Mouse (Mus musculus): ENCODE results near the gene Stard13.

Gene Stard13

DNA sequence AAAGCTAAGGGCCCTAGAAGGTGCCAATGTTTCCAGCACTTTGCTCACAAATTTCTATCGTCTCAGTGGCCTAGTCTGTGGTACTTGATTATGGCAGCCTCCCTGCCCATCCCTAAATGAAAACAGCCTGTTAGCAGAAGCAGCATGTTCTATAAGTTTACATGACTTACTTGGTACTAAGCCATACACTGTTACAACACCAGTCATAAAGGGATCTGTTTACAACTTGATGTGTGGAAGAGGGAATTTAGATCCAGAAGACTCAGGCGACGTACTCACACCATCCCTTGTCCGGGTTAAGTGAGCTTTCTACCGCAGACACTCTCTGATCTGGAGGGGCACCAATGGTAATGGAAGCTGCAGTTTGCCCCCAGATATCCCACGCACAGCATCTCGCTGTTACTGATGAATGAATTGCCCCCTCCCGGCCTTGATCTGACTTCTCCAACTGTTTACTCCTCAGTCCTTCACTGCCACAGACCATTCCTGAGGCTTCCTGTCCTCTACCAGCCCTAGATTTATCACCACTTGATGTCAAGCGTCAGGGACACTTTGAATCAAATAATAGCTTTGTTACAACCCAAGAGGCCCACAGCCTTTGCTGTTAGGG is 53.4 kb downstream of the Stard13 start:
- no peak for DNase-seq (ENCODE audit: low read depth, low spot score)

DNA sequence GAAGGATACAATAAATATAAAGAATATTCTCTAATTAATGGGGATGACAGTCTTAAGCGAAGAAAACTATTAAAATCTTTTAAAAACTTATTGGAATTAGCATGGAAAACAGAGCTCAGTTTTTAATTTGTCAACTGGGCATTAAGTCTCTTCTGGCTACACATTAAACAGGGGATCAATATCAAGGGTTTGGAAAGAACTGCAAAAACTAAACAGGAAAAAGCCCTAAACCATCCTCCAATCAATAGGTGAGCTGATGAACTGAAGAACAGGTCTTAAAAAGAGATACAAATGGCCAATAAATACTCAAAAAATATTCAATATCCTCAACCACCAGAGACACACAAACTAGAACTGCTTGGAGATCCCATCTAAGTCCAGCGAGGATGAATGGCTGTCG is 56.5 kb downstream of the Stard13 start:
- no peak for DNase-seq (ENCODE audit: low read depth, low spot score)

DNA sequence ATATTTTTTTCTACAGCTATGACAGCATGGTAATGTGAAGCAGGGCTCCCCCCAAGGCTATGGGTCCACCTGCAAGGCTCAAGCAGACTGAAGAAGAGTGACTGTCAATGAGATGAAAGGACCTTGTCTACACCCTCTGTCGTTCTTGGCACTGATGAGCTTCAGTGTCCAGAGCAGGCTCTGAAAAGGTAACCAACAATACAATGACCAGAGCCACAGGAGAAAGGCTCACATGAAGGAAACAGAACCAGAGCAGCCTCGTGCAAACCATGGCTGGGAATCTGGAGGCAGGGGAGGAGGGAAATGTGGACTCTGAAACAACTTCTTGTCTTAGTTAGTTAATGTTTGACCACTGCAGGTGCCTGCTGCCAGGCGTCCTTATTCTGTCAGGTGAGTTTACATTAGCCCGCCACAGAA is 57.7 kb downstream of the Stard13 start:
- no peak for DNase-seq (ENCODE audit: low read depth, low spot score)

DNA sequence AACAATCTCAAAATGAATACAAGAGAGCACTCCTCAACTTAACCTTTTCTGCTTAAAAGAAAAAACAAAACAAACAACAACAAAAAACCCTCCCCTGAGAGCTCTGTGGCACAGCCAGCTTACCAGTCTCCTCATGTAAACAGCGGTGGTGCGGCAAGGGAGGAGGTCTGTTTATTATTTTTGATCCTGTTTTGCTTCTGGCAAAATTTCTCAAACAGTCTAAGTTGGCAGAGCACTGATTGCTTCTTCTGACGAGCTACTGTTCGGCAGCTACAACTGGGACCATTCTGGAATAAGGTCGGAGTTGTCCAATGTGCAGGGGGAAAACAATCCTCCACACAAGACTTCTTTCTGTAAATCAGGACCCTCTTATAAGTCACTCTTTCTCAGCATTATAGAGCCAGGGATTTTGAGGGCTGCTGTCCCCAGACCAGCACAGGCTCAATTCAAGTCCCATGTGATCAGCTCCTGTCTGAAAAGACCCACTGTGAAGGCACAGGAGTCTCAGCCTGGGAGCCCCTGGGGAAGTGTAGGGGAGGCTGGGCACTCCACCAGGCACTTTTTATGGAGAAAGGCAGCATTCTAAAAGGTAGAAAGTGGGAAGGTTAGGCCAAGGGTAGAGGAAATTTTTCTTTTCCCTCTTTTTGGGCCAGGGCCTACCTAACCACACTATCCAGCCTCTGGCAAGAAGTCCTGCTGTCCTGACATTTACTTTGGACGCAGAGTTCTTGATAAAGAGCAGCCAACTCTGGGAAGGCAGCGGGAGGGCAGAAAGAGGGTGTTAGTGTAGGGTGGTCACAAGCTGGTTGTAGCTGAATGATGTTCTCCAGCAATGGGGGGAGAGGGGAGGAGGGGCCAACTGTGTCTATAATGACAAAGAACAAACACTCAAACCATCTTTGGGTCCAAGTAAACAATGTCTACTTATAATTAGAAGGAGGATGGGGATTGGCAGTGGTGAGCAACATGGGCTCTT is 58.9 kb downstream of the Stard13 start:
- DNase-seq (ENCODE audit: low read depth, low spot score), result no peak

DNA sequence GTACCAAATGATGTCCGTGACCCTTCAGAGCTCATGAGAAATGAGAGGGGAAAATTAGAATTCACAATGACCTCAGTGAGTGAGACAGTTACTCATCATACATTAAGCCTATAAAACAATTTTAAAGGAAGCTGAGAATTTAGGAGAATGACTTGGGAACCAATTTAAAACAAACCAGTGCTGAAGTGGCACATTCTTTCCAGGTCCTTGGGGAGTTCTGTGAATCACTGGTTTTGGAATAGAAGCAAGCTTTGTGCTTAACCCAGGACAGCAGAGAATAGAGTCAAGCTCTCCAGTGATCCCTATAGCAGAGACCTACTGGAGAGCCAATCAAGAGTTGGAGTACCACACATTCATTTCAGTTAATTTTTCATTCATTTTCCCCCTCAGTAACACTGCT is 59.9 kb downstream of the Stard13 start:
- no peak for DNase-seq (ENCODE audit: low read depth, low spot score)

DNA sequence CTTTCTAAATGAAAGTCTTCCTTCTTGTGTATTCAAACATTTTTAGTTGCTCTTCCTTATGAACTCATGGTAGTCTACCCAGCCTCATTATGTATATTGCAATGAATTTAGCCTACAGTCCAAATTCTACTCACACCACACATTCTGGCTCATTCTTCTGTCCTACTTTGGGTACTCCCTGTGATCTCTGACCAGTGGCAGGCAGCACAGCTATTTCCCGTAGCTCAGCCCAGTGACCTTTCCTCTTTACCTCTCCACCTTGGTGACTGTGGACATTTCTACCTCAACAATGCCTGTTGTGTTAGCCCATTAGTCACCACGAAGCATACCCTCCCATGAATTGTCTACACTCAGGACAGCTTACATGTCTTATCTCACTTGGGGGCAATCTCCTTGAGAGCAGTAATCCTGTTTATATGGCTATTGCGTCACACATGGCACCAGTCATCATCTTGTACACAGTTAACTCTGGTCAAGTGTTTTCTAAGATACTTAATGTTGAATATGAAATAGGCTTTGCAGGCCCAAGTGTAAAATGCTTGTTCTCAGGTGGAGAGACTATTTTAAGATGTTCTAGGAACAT is 63.4 kb downstream of the Stard13 start:
- DNase-seq (ENCODE audit: low read depth, low spot score), result no peak

DNA sequence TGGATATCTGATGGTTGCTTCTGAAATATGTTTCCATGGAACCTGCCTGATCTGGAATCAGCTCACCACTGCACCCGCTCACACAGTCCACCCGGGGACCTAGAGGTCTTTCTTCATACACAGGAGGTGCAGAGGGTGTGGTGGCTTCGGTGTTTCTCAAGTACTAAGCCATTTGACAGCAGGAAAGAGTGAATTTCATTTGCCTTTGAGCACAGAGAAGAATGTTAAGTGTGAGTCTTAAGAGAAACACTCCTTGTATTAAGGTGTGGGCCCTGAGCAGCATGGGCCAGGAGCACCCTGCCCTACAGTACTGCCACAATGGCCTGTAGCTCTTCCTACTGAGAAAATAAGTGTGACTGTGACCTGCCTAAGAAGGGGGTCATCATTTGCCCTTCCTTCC is 65.4 kb downstream of the Stard13 start:
- DNase-seq (ENCODE audit: low read depth, low spot score), result no peak

DNA sequence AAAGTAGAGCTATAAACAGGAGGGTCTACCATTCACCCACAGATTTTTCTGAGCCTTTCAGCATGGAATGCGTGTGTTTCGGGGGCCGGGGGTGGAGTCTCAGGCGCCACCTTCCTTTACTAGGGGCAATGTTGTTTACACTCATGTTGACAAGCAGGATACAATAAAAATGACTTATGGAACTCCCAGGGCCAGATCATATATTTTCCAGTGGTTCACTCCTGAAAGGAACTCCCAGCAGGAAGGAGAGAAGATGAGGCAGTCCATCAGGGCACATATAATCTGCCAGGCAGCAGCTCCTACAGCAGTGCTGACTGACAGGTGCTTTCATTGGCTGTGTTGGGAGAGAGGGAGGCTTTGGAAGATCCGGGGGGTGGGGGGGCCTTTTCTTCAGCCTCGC is 66.0 kb downstream of the Stard13 start:
- no peak for DNase-seq (ENCODE audit: low read depth, low spot score)

DNA sequence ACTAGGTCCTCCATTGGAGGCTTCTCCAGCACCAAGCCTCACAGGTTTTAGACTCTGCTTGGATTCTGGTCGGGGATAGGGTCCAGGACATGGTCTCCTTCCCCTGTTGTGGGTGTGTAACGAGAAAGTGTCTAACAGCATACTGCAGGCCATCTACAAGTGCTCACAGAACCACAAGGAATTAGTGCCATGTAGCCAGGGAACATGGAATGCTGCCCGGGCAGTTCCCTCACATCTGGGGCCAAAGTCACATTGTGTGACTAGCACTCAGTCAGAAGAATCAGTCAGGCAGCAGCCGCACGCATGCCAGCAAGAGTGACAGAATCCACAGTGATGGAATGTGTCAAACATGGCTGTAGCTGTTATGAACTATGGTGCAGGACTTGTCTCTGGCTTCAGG is 67.4 kb downstream of the Stard13 start:
- no peak for DNase-seq (ENCODE audit: low read depth, low spot score)

DNA sequence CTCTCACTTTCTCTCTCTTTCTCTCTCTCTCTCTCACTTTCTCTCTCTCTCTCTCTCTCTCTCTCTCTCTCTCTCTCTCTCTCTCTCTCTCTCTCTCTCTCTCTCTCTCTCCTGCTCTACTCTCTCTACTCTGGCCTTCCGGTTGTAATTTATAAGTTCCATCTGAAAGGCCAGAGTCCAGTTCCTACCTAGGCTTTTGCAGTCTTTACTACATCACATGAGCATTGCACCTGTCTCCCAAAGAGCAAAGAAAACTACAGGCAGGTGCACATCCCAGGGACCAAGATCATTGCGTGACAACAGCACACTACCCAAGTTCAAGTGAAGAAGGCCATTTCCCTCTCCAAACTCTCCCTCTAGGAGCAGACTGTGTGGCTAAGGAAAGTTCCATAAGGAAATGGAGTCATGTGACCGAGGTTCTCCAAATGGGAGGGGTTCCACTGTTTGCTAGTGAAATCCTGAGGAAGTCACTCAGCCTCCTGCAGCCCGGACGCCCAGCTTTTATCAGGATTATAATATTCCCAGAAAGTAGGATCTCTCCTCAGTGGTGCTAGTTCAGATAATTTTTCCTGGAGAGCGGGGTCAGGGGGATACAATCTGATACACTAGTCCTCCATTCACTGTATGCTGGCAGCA is 68.1 kb downstream of the Stard13 start:
- no peak for DNase-seq (ENCODE audit: low read depth, low spot score)

DNA sequence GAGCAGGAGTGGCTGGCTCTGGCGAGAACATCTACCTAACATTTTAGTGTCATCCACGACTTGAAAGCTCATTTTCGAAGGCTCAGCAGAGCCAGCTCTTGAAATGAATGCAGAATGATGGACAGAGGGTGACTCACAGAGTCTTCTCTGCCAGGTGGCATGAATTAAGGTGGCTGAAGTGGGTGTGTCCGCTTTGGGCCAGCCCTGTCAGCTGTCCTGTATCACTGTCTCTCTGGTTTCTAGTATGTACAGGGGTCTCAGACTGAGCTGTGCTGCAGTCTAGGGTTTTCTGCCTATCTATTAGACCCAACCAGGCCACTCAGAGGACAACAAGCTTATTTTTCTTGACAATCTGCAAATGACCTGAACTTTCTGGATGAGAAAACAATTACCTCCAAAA is 68.8 kb downstream of the Stard13 start:
- no peak for DNase-seq (ENCODE audit: low read depth, low spot score)

DNA sequence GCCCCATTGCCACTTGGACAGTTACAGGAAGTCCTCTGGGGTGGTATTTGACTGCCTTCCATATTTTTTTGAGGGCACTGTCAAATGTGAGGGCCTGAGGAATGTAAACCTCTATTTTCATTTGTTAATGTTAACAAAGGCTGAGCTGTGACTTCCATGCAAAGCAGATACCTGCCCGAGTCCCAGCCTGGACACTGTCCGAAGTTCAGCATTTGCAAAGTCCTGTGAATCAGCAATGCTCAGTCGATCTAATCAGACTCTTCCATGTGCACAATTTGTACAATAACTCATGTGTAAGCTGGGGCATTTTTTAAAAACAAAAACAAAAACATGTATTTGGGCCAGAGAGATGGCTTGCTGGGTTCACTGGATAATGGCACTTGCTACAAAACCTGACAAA is 71.0 kb downstream of the Stard13 start:
- no peak for DNase-seq (ENCODE audit: low read depth, low spot score)

DNA sequence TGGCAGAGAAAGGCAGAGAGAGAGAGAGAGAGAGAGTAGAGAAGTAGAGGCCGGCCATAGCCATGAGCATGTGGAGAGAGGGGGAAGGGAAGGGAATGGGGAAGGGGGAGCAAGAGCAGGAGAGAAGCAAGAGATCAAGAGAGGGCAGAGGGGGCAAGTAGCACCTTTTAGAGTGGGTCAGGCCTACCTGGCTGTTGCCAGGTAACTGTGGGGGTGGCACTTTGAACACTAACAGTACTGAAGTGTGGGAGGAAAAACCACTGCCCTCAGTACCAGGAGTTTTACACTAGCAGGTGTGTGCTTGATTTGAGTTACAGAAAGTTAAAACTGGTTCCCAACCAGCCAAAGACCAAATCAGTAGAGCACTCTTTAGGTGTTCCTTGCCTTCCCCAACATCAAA is 78.4 kb downstream of the Stard13 start:
- DNase-seq (ENCODE audit: low read depth, low spot score), result no peak

DNA sequence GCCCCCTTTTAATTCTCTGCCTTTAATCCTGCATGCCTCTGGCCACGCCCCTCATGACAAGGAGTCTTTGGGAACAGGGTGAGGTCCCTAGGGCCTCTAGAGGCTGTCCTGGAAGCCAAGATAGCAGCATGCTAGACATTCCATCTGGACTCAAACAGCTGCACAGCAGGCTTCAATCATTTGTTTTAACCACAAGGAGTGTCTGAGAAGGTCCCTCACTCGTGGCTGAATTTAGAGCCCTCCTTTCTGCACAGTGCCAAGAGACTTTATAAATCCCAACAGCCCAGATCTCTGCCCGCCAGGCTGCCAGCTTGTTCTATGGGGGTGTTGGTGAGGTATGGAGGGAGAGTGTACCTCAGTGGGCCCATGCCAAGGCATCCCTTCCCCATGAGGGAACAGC is 78.9 kb downstream of the Stard13 start:
- no peak for DNase-seq (ENCODE audit: low read depth, low spot score)

DNA sequence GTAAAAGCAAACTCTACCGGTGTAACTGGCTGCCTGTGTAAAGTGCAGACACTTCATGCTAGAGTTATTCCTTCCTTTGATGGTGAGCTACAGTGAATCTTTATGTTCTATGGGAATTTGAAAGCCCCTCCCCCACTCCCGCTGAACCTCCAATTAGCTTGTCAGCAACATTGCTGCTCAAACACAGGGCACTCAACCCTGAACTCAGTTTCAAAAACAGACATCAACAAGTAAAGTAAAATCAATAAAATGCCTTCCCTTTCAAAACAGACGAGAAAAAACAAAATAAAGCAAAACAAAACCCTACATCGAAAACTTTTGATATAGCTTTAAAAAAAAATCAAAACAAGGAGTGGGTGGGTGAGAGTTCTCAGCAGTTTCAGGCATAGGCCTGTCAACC is 79.6 kb downstream of the Stard13 start:
- DNase-seq (ENCODE audit: low read depth, low spot score), result no peak

DNA sequence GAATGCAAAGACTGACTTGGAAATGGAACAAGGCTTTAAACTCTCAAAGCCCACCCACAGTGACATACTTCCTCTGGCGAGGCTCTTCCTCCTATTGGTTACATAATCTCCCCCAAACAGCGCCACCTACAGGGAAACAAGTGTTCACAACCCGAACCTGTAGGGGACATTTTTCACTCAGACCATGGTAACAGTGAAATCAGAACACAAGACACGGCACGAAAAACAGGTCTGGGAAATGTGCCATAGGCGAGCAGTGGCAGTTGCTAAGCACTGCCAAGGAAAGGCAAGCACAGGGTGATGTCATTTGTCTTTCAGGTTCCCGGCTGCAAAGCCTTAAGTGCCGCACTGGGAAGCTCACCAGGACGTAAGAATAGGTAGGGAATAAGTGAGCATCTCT is 82.1 kb downstream of the Stard13 start:
- no peak for DNase-seq (ENCODE audit: low read depth, low spot score)

DNA sequence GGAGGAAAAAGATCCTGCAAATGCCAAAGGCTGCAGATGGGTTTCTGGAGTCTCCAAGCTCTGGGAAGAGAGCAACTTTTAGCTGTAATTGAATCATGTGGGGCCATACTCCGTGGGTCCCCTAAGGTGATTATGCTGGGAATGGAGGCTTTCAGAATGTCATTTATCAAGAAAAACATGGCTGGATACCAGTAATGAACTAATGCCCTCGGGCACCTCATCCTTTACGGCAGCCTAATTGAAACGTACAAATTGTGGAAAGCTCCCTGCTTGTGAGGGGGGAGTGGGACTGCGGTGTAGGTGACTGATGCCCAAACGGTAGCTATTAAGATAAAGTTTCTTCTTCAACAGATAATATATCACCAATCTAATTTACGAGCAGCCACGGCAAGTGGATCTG is 84.1 kb downstream of the Stard13 start:
- no peak for DNase-seq (ENCODE audit: low read depth, low spot score)

DNA sequence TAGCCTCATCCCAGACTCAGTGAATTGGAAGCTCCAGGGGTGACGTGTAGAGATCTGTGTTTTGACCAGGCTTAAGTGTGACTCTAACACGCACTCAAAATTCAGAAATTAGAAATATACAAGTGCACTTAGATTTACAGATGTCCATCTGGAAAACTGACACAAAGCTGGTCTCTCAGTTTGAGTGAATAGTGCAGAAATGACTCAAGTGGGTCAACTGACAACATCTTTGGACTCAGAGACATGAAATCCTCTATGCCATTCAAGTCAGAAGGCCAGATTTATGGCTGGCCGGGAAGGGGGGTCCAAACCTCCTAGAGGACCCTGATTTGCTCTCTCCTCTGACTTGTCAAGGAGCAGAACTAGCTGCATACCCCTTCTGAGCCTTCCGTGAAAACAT is 85.6 kb downstream of the Stard13 start:
- DNase-seq (ENCODE audit: low read depth, low spot score), result no peak

DNA sequence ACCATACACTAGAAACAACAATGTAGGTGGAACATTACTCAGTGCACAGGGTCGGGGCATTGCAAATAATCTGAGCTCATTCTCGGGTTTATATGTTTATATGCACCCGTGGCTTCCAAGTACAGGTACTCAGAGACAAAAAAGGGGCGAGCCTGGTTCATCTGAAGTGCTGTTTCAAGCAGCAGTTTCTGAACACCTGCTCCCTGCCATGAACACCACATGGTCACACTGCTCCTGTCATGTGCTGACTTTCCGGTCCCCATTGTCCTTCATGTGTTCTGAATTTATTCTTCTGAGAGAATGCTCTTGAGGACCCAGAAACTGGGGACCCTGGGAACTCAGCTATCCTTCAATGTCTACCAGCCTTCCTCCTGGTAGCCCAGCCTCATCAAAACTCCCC is 87.8 kb downstream of the Stard13 start:
- no peak for DNase-seq (ENCODE audit: low read depth, low spot score)

DNA sequence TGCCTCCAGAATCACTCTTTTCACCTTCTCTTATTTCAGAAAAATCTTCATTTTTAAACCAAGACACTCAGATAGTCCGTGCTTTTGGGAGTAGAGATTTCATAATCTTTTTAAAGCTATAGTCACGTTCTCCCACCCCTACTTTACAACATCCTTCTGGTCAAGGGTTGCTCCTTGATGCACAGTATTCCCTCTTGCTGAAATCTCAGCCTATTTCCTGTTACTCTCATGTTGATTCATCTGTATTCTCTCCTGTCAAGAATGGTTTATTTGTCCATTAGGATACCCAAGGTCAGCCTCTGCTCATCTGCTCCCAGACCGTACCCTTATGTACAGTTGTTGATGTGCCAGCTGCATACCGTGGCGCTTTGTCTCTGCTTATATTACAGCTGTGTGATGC is 89.7 kb downstream of the Stard13 start:
- no peak for DNase-seq (ENCODE audit: low read depth, low spot score)

DNA sequence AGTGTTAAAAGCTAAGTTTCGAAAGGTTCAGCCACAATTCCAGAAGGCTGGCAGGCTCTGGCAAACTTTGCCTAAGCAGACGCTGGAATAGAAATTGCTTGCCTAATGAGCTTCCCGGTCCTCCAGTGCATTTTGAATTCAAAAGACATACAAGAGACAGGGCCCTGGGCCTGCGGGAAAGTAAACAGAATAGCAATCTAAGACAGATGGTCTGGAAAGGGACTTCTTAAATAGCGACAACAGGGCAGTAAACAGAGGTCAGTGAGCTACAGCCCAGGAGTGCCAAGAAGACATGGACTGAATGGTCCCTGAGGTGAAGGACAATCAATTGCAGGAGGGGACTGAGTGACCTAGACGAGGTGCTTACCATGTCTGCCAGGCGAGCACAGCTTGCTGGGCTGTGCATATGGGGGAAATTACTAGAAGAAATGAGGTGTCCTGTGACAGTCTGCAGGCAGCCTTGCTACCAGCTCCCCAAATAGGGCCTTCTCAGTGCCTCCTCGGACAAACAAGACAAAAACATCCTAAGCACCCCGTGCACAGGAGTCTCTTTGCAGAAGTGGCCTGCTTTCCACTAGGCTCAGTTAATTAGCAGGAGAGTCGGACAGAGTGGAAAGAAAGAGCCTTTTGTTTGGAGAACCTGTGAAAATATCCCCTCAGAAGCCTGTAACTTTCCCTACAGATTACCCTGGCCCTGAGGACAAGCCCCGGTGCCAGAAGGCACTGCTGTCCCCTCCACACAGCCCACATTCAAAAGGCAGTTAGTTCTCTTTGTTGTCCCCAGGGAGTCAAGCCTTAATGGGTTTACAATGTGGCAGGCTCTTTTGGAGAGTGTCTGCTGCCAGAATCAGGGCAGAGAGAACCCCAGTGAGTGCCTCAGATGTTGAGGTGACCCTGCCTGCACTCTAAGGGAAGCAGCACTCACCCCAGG is 90.7 kb downstream of the Stard13 start:
- peak; percentile 38 for DNase-seq (ENCODE audit: low read depth, low spot score)

Measured in embryo, embryonic 11.5 days (tissue).